Mouse (Mus musculus) olfactory bulb, adult 2 months (tissue): ENCODE data around the gene Tradd. TPM values are rescaled to one million over a fixed set of nuclear protein-coding genes. Genes with fewer than 3 reads are reported as not detected.
A peak's percentile ranks its signal among the peaks of the same experiment; 100 is the strongest.
"Not testable (repeated sequence)": the region's sequence is repeated elsewhere in the genome, so short reads cannot be mapped to it uniquely, and the experiment has no call there.

Experiments
- H3K27ac ChIP-seq: fragments of 200-500 bp; 2 replicates; pipeline ENCODE4 v1.5.1; 2012; ENCODE audit warnings: low read depth, low read length; ENCODE audit not compliant: insufficient read depth
- H3K4me1 ChIP-seq: fragments of 200-500 bp; 2 replicates; pipeline ENCODE4 v1.6.1; 2012; ENCODE audit warnings: low read length; ENCODE audit not compliant: control insufficient read depth, insufficient read depth
- H3K4me3 ChIP-seq: fragments of 200-500 bp; 2 replicates; pipeline ENCODE4 v1.5.1; 2012; ENCODE audit warnings: mild to moderate bottlenecking, low read depth, low read length, moderate library complexity; ENCODE audit not compliant: insufficient read depth
- CTCF ChIP-seq: fragments of 200-500 bp; IDR thresholded peaks from 2 replicates; pipeline ENCODE4 v1.5.1; 2012; ENCODE audit warnings: low read depth, mild to moderate bottlenecking, low read length, moderate library complexity; ENCODE audit not compliant: insufficient read depth
- POLR2A ChIP-seq: fragments of 200-500 bp; IDR thresholded peaks from 2 replicates; pipeline ENCODE4 v1.6.1; 2012; ENCODE audit warnings: mild to moderate bottlenecking, low read depth, low read length, moderate library complexity; ENCODE audit not compliant: insufficient read depth
- WGBS: fragments of 180-500 bp; shearing (Covaris S2); methylation state at CpG from one replicate; pipeline ENCODE4 v1.1.7; 2018; 5-methylcytosine and 5-hydroxymethylcytosine counted together
- polyA plus RNA-seq: library from polyadenylated mRNA; stranded (reverse); fragments of >200 nt; gene quantifications from 2 replicates; pipeline ENCODE4 v1.2.4, GENCODE M21; 2012; ENCODE audit warnings: low replicate concordance; ENCODE audit not compliant: missing spikeins, insufficient read depth, insufficient read length

The Tradd gene
- polyA plus RNA-seq, 1 experiment, result not detected

DNA sequence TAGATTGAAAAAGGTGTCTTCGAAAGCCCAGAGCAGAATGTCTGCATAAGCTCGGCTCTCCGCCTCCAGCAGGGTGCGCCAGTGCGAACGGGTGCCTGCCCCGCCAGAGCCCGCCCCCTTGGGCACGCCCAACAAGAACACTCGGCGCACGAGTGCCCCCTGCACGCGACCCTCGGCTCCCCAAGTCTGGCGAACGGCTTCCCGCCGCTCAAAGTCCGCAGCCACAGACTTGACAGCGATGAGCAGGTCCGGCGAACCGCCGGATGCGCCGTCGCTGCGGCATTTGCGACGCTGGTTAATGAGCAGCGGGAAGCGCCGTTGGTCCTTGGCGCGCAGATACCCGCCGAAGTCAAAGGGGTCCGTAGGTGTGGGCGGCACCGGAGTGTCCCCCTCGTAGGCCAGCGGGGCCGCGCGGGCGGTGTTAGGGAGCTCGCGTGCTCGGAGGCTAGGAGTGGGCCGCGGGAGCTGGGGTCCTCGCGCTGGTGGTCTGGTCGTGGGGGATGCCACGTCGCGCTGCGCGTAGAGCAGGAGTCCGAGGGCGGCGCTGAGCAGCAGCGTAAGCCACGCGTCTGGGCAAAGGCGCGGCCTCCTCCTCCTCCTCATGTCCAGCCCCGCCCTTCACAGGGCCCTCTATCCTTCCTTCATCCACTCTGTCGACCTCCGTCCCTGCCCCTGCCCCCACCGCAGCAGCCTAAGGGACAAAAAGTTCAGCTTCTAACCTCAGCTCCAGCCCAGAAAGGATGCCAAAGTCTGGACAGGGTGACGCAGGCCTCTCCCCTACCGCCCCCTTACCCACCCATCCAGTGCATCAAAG, 10.1 kb downstream of the Tradd start:
- peak overlapping the region; percentile 59 for H3K4me3 ChIP-seq
- H3K27ac ChIP-seq, result no peak overlapping the region
- under 1% methylated on average over 74 of the region's 74 CpGs for WGBS
- peaks cover 25% of the 10 kb centered on the region for H3K4me1 ChIP-seq
- TF ChIP-seq CTCF, result peak; percentile 66
- TF ChIP-seq POLR2A, result no peak

GRCm38 (mm10) chr8:105253766-105254151, 10.7 kb downstream of the Tradd start:
- TF ChIP-seq CTCF (no peak), POLR2A (no peak)
- no peak overlapping the region for H3K27ac ChIP-seq
- H3K4me1 ChIP-seq, result peaks cover 19% of the 10 kb centered on the region
- H3K4me3 ChIP-seq, result peak overlapping the region; percentile 59; the same call in 1 of the 2 replicates
- 33% methylated on average over 20 of the region's 20 CpGs for WGBS

GRCm38 (mm10) chr8:105252680-105253537, 11.5 kb downstream of the Tradd start:
- TF ChIP-seq POLR2A (no peak), CTCF (no peak)
- no peak overlapping the region for H3K4me3 ChIP-seq
- 88% methylated on average over 10 of the region's 10 CpGs for WGBS
- no peak overlapping the region for H3K27ac ChIP-seq
- peaks cover 15% of the 10 kb centered on the region for H3K4me1 ChIP-seq

DNA sequence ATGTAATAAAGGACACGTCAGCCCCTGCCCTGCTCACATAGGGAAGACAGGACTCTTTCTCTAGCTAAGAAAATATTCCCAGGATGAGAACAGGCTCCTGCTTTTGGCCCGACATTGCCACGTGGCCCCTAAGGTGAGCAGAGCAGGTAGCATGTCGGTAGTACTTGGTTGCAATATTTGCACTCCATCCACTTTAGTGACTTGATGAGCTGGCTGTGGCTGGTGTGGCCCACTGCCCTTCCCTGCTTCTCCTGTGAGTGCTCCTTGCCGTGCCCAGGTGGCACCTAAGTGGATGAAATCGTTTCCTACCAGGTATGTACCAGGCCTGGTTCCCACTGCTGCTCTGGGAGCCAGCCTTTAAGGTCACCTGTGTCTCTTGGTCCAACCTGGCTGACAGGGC, 12.5 kb downstream of the Tradd start:
- Histone ChIP-seq H3K27ac (no peak overlapping the region), H3K4me1 (peaks cover 15% of the 10 kb centered on the region), H3K4me3 (no peak overlapping the region)
- no peak for TF ChIP-seq CTCF
- no peak for TF ChIP-seq POLR2A
- WGBS, result 95% methylated on average over 6 of the region's 6 CpGs

GRCm38 (mm10) chr8:105241016-105241415, 23.4 kb downstream of the Tradd start:
- no peak for TF ChIP-seq CTCF
- TF ChIP-seq POLR2A, result no peak
- H3K4me1 ChIP-seq, result no peaks in the 10 kb centered on the region
- H3K27ac ChIP-seq, result no peak overlapping the region
- no peak overlapping the region for H3K4me3 ChIP-seq
- 97% methylated on average over 7 of the region's 7 CpGs for WGBS

DNA sequence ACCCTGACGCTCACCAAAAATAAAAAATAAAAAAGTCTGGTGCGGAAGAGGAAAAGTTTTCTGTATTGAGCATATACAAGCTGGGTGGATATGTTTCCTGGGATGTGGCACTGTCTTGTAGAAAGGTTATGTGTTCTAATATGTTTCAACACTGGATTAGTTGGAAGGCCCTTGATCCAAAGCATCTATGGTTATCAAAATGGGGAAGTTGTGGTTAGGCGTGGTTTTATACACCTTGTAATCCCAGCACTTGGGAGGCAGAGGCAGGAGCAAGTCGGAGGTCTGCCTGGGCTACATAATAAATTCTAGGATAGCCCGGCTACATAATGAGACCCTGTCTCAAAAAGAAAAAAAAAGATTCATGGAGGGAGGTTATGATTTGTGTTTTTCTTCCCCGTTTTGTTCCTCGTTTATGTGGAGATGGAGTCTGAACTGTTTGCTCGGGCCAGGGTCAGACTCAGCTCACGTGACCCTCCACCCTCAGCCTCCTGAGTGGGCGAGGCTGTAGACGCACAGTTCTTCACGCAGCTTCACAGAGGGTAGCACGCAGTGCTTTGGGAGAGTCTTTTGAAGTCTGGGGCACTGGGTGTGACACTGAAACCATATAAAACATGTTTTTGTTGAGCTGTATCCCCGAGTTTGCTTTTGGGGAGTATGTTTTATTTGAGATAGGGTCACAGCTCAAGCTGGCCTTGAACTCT, 26.8 kb downstream of the Tradd start:
- no peak for TF ChIP-seq CTCF
- TF ChIP-seq POLR2A, result no peak
- Histone ChIP-seq H3K4me1 (no peaks in the 10 kb centered on the region), H3K27ac (no peak overlapping the region), H3K4me3 (no peak overlapping the region)
- WGBS, result 92% methylated on average over 14 of the region's 14 CpGs

- WGBS, result 73% methylated on average over 1 of the region's 1 CpGs
- no peak for TF ChIP-seq CTCF
- no peak for TF ChIP-seq POLR2A
These were observed 29.2 kb downstream of the Tradd start for GRCm38 (mm10) chr8:105235206-105235605.

GRCm38 (mm10) chr8:105233126-105233935, 31.1 kb downstream of the Tradd start:
- TF ChIP-seq CTCF (no peak), POLR2A (no peak)
- H3K4me1 ChIP-seq, result no peaks in the 10 kb centered on the region
- 48% methylated on average over 1 of the region's 1 CpGs for WGBS
- H3K4me3 ChIP-seq, result no peak overlapping the region
- no peak overlapping the region for H3K27ac ChIP-seq

More at GRCm38 (mm10) chr8:105235206-105235605, 29.2 kb downstream of the Tradd start:
- no peak overlapping the region for H3K4me3 ChIP-seq
- H3K4me1 ChIP-seq, result no peaks in the 10 kb centered on the region
- no peak overlapping the region for H3K27ac ChIP-seq

DNA sequence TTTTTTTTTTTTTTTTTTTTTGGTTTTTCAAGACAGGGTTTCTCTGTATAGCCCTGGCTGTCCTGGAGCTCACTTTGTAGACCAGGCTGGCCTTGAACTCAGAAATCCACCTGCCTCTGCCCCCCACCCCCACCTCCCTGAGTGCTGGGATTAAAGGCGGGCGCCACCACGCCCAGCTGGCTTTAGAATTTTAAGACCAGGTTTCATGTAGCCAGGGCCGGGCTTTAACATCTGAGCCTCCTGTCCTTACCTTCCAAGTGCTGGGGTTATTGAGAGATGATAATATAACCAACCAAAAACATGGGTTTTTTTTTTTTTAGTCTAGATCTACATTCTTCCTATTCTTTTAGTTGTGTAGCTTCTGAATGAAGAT, 32.1 kb downstream of the Tradd start:
- not testable (repeated sequence) for H3K4me1 ChIP-seq, H3K27ac ChIP-seq, H3K4me3 ChIP-seq
- WGBS, result 94% methylated on average over 4 of the region's 4 CpGs
